Mouse (Mus musculus) liver, embryonic 13.5 days (tissue): Measurements from ENCODE around the gene Reps2. TPM values are rescaled to one million over a fixed set of nuclear protein-coding genes. Genes with fewer than 3 reads are reported as not detected.

Source experiments
- ATAC-seq: fragments of 200-750 bp; cut with Nextera tagmentation; 2 replicates; pipeline ENCODE4 v1.8.0; 2017; ENCODE audit warnings: low read depth, mild to moderate bottlenecking, moderate number of reproducible peaks, moderate library complexity
- DNase-seq: peaks from one replicate; pipeline ENCODE4 v3.0.0; 2022
- H3K27ac ChIP-seq: fragments of 300-500 bp; sonication (generic); 2 replicates; pipeline ENCODE4 v1.5.1; 2015; ENCODE audit warnings: moderate library complexity, mild to moderate bottlenecking, inconsistent platforms
- H3K27me3 ChIP-seq: fragments of 300-500 bp; sonication (generic); 2 replicates; pipeline ENCODE4 v1.6.1; 2015; ENCODE audit warnings: mild to moderate bottlenecking, inconsistent platforms
- H3K36me3 ChIP-seq: fragments of 300-500 bp; sonication (generic); 2 replicates; pipeline ENCODE4 v1.6.1; 2015; ENCODE audit warnings: mild to moderate bottlenecking, inconsistent platforms
- H3K4me1 ChIP-seq: fragments of 300-500 bp; sonication (generic); replicated peaks from 2 replicates; pipeline ENCODE4 v1.6.1; 2015; ENCODE audit warnings: inconsistent platforms
- H3K4me2 ChIP-seq: fragments of 300-500 bp; sonication (generic); 2 replicates; pipeline ENCODE4 v1.6.1; 2015; ENCODE audit warnings: inconsistent platforms, mild to moderate bottlenecking, moderate library complexity
- H3K4me3 ChIP-seq: fragments of 300-500 bp; sonication (generic); replicated peaks from 2 replicates; pipeline ENCODE4 v1.5.1; 2015; ENCODE audit warnings: mild to moderate bottlenecking, inconsistent platforms
- H3K9ac ChIP-seq: fragments of 300-500 bp; sonication (generic); 2 replicates; pipeline ENCODE4 v1.6.1; 2015; ENCODE audit warnings: mild to moderate bottlenecking, inconsistent platforms
- H3K9me3 ChIP-seq: fragments of 300-500 bp; sonication (generic); replicated peaks from 2 replicates; pipeline ENCODE4 v1.6.1; 2016; ENCODE audit warnings: inconsistent platforms
- WGBS: fragments of 180-500 bp; shearing (Covaris S2); methylation state at CpG from one replicate; pipeline ENCODE4 v1.1.7; 2015; ENCODE audit not compliant: insufficient replicate concordance; 5-methylcytosine and 5-hydroxymethylcytosine counted together
- polyA plus RNA-seq: library from polyadenylated mRNA; unstranded; fragments of >200 nt; fragmentation: Nextera tagmentation; extraction: Ambion mirVana; gene quantifications from 2 replicates; pipeline ENCODE4 v1.2.1, GENCODE M21; 2015

The Reps2 gene
- 0.50 and 0.71 TPM in 2 replicates for polyA plus RNA-seq

DNA sequence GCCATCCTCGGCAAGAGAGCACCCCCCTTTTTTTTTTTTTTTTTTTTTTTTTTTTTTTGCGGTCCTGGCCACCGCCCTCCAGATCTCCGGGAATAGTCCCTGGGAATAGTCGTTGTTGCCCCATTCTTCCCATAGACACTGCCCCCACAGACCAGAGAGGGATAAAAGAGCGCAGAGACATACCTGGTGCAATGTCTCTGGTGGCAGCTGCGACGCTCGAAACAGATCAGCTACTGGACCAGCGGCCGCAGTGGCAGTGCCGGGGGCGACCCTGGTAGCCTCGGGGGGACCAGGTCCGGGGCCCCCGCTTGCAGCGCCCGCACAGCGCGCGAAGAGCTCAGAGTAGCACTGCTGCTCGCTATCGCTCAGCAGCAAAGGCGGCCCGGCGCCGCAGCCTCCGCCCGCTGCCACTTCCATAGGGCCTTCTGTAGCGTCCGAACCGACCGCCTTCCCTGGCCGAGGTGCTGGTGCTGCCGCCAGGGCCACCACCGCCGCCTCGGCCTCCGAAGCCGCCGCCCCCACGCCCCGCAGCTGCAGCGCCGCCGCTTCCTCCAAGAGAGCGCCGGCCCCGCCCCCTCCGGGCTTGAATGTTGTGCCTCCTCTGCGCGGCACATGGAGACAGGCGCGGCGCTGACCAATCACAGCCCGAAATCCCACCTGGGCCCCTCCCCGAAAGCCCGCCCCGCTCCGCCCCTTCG is at the start of gene Reps2:
TSS of gene Reps2 (minus strand) at position 559 of the 698 bp plus-strand sequence.
- Histone ChIP-seq H3K36me3 (no peaks in the 10 kb centered on the region), H3K27me3 (no peaks in the 10 kb centered on the region), H3K27ac (peak within 1 kb of the TSS; percentile 70), H3K4me1 (peaks cover 10% of the 10 kb centered on the region), H3K9ac (peak within 1 kb of the TSS; percentile 78), H3K4me3 (peak within 1 kb of the TSS; percentile 75), H3K9me3 (no peaks in the 10 kb centered on the region), H3K4me2 (peak within 1 kb of the TSS; percentile 93)
- 14% methylated on average over 53 of the region's 61 CpGs for WGBS
- peak; percentile 70 for DNase-seq
- peak; percentile 92 for ATAC-seq

DNA sequence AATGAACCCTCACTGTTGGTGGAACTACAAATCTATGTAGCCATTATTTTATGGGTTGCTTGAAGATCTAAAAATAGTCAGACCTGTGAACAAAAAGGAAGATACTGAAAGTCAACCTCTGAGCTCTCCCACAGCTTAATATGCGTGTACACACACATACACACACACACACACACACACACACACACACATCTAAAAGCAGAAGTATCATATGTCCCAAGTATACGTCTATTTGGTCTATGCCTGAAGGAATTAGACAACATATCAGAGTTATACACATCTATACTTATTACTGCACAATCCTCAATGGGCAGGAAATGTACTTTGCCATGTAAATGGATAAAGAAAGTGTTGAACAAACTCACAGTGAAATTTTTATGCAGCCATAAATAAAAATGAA is 47.8 kb upstream of the Reps2 start:
- H3K4me2 ChIP-seq: no peak overlapping the region
- no peaks in the 10 kb centered on the region for H3K27me3 ChIP-seq
- 37% methylated on average over 2 of the region's 2 CpGs for WGBS
- no peak for ATAC-seq
- no peaks in the 10 kb centered on the region for H3K4me1 ChIP-seq
- no peak overlapping the region for H3K9ac ChIP-seq
- H3K27ac ChIP-seq: no peak overlapping the region
- DNase-seq: no peak
- H3K36me3 ChIP-seq: no peaks in the 10 kb centered on the region
- no peaks in the 10 kb centered on the region for H3K9me3 ChIP-seq
- H3K4me3 ChIP-seq: no peak overlapping the region

DNA sequence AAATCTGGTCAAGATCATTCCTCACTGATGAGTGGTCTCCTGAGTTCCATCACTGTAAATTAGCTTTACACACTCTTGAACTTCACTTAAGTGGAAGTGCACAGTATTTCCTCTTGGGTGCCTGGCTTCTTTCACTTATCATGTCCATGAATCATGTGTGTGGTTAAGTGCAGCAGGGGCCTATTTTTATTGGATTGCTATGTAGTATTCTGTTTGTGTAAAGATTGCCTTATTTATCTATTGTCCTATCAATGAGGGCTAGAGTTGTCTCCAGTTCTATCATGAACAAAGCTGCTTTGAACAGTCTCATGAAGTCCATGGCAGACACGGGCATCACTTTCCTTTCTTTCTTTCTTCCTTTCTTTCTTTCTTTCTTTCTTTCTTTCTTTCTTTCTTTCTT is 41.9 kb upstream of the Reps2 start:
- H3K9me3 ChIP-seq: no peaks in the 10 kb centered on the region
- no peaks in the 10 kb centered on the region for H3K27me3 ChIP-seq
- ATAC-seq (no peak), DNase-seq (no peak)
- H3K9ac ChIP-seq: no peak overlapping the region
- peaks cover 11% of the 10 kb centered on the region for H3K4me1 ChIP-seq
- 80% methylated on average over 1 of the region's 1 CpGs for WGBS
- H3K36me3 ChIP-seq: no peaks in the 10 kb centered on the region
- no peak overlapping the region for H3K4me2 ChIP-seq
- H3K27ac ChIP-seq: no peak overlapping the region
- no peak overlapping the region for H3K4me3 ChIP-seq

DNA sequence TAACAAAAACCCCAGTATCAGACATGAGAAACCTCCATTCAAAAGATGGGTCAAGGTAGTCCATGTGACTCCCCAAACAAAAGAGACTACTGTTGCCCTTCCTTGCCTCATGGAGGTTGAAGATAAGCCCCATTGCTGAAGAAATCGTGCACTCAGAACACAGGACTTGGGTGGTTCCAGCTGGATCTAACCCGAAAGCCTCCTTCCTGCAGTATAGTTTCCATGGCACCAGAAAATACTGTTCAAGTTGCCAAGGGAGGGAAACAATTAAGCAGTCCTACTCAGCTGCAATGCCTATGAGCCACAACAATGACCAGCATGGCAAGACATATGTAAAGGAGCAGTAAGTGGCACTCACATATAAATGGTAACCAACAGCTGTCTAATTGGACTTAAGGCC is 36.1 kb upstream of the Reps2 start:
- H3K36me3 ChIP-seq: no peaks in the 10 kb centered on the region
- peak overlapping the region; percentile 86 for H3K27ac ChIP-seq
- ATAC-seq (peak; percentile 81), DNase-seq (peak; percentile 57)
- no peak overlapping the region for H3K4me3 ChIP-seq
- no peak overlapping the region for H3K9ac ChIP-seq
- H3K4me2 ChIP-seq: no peak overlapping the region
- WGBS: 44% methylated on average over 2 of the region's 2 CpGs
- H3K9me3 ChIP-seq: no peaks in the 10 kb centered on the region
- H3K27me3 ChIP-seq: no peaks in the 10 kb centered on the region
- peaks cover 30% of the 10 kb centered on the region for H3K4me1 ChIP-seq

DNA sequence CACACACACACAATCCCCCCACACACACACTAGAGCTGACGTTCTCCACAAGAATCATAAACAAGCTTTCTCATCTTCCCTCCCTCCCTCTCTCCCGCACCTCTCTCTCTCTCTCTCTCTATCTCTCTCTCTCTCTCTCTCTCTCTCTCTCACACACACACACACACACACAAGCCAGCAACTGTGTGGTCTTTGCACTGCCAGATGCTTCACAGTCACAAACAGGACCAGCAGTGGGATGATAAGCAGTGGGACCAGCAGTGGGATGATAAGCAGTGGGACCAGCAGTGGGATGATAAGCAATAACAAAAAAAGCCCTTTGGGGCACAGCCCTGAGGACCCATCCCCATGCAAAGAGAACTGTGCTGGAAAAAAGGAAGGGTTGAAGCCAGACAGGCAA is 35.4 kb upstream of the Reps2 start:
- peak overlapping the region; percentile 86 for H3K27ac ChIP-seq

DNA sequence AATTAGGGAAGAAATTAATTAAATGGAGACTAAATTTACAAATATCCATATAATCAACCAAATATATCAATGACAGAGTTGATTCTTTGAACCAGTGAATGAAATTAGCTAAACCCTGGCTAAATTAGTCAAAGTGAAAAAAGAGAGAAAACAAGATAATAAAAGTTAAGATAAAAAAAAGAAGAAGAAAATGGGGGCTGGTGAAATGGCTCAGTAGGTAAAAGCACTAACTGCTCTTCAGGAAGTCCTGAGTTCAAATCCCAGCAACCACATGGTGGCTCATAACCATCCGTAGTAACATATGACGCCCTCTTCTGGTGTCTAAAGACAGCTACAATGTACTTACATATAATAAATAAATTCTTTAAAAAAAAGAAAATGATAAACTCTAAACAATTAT is 22.7 kb upstream of the Reps2 start:
- Histone ChIP-seq H3K9me3 (no peaks in the 10 kb centered on the region), H3K4me3 (no peak overlapping the region), H3K4me2 (no peak overlapping the region), H3K27ac (no peak overlapping the region), H3K36me3 (no peaks in the 10 kb centered on the region), H3K9ac (no peak overlapping the region), H3K4me1 (no peaks in the 10 kb centered on the region), H3K27me3 (no peaks in the 10 kb centered on the region)
- no peak for ATAC-seq
- no peak for DNase-seq
- 63% methylated on average over 2 of the region's 2 CpGs for WGBS

More for the DNA sequence above, 35.4 kb upstream of the Reps2 start:
- ATAC-seq (peak; percentile 96), DNase-seq (peak; percentile 67)
- WGBS: 19% methylated on average over 2 of the region's 2 CpGs
- Histone ChIP-seq H3K4me1 (peaks cover 30% of the 10 kb centered on the region), H3K36me3 (no peaks in the 10 kb centered on the region), H3K9ac (0 out of 2 replicates have a peak overlapping the region, but pooled peaks have one; percentile 17), H3K27me3 (no peaks in the 10 kb centered on the region), H3K4me3 (no peak overlapping the region), H3K4me2 (peak overlapping the region; percentile 37), H3K9me3 (no peaks in the 10 kb centered on the region)

DNA sequence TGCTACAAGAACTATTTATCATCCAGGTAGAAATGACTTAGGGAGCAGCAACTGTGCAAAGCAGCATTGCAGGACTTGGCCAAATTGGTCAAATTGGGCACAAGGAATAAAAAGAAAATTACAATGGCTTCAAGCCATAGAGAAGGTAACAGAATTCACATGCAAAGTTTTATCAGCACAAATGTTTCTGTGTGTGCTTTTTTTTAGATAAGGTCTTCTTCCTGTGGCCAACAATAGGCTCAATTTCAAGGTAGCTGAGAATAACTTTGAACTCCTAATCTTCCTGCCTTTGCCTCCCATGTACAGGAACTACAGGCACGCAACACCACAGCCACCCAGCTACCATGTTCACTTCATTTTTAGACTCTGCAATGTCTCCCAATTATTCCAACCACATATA is 16.7 kb upstream of the Reps2 start:
- Histone ChIP-seq H3K4me2 (no peak overlapping the region), H3K27me3 (no peaks in the 10 kb centered on the region), H3K4me3 (no peak overlapping the region), H3K27ac (no peak overlapping the region), H3K36me3 (no peaks in the 10 kb centered on the region), H3K9me3 (no peaks in the 10 kb centered on the region), H3K4me1 (no peaks in the 10 kb centered on the region), H3K9ac (no peak overlapping the region)
- WGBS: 40% methylated on average over 1 of the region's 1 CpGs
- ATAC-seq (no peak), DNase-seq (no peak)

DNA sequence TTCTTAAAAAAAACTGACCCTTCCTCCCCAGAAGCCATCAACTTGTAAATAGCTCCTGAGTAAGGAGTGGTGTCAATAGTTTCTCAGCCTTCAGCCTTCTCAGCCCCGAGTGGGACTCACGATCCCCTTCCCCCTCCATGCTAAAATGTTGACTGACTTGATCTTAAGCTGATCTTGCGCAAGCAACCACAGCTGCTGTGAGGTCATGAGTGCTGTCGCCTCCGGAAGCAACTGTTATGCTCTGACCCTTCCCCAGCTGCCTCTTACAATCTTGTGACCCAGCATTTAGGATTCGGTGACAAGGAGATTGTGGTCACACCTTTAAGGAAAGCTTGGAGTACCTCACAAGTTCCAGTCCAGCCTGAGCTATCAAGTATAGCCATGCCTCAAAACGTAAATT is 10.1 kb upstream of the Reps2 start:
- Histone ChIP-seq H3K36me3 (no peaks in the 10 kb centered on the region), H3K4me1 (peaks cover 4% of the 10 kb centered on the region; the same call in 1 of the 2 replicates), H3K9ac (no peak overlapping the region), H3K27ac (no peak overlapping the region), H3K4me3 (no peak overlapping the region), H3K27me3 (no peaks in the 10 kb centered on the region), H3K4me2 (no peak overlapping the region), H3K9me3 (no peaks in the 10 kb centered on the region)
- WGBS: 58% methylated on average over 7 of the region's 7 CpGs
- DNase-seq (no peak), ATAC-seq (no peak)

DNA sequence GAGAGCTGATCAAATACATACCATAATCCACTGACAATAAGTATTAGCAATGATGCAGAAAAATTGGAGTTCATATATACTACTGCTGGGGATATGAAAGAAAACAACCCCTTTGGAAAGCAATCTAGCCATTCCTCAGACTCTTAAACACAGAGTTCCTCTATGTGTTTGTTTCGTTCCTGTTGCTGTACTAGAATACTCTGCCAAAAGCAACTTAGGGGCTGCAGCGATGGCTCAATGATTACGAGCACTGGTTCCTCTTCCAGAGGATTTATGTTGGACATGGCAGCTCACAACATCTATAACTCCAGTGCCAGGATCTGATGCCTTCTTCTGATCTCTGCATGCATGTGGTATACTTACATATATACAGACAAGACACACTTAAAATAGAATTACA is 9.0 kb upstream of the Reps2 start:
- Histone ChIP-seq H3K4me3 (no peak overlapping the region), H3K4me2 (no peak overlapping the region), H3K27ac (no peak overlapping the region), H3K4me1 (peaks cover 4% of the 10 kb centered on the region; the same call in 1 of the 2 replicates), H3K27me3 (no peaks in the 10 kb centered on the region), H3K9ac (no peak overlapping the region), H3K9me3 (no peaks in the 10 kb centered on the region), H3K36me3 (no peaks in the 10 kb centered on the region)
- ATAC-seq (no peak), DNase-seq (no peak)
- WGBS: 67% methylated on average over 3 of the region's 3 CpGs

DNA sequence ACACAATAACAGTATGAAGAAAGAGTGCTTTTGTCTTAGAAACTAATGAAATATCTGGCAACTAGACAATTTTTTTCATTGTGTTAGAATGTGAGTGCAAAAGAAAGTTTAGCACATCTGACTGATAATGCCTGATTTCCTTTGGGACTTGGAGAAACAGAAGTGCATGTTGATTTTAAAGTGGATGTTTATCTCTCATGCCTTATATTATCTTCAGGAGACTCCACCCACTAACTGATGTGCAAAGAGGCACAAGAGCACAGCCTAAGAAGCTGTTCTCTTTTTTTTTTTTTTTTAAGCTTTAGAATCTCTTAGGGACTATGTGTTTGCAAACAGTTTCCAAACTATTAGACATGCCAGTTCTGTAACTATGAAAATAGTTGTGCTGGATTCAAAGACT is 7.7 kb upstream of the Reps2 start:
- Histone ChIP-seq H3K36me3 (no peaks in the 10 kb centered on the region), H3K27ac (no peak overlapping the region), H3K27me3 (no peaks in the 10 kb centered on the region), H3K9me3 (no peaks in the 10 kb centered on the region), H3K9ac (no peak overlapping the region), H3K4me2 (no peak overlapping the region), H3K4me1 (peaks cover 4% of the 10 kb centered on the region; the same call in 1 of the 2 replicates), H3K4me3 (no peak overlapping the region)
- ATAC-seq: no peak
- DNase-seq: no peak

DNA sequence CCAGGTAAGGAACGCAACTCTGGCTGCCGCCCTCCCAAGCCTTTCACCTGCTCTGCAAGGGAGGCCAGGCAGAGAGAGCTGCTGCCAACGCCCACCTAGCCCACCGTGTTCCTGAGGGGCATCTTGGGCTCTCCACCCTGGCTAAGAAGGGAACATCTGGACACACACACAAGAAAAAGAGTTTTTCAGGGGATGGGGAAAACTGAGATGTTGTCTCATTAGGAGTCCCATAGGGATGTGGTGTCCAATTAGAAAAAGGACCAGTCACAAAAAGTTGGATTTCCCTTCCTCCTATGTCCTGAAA is 292 bp upstream of the Reps2 start:
- ATAC-seq: no peak
- Histone ChIP-seq H3K4me2 (peak overlapping the region; percentile 93), H3K4me3 (peak overlapping the region; percentile 75), H3K4me1 (peaks cover 10% of the 10 kb centered on the region), H3K9ac (no peak overlapping the region), H3K27me3 (no peaks in the 10 kb centered on the region), H3K27ac (no peak overlapping the region), H3K9me3 (no peaks in the 10 kb centered on the region), H3K36me3 (no peaks in the 10 kb centered on the region)
- 16% methylated on average over 4 of the region's 4 CpGs for WGBS
- no peak for DNase-seq

DNA sequence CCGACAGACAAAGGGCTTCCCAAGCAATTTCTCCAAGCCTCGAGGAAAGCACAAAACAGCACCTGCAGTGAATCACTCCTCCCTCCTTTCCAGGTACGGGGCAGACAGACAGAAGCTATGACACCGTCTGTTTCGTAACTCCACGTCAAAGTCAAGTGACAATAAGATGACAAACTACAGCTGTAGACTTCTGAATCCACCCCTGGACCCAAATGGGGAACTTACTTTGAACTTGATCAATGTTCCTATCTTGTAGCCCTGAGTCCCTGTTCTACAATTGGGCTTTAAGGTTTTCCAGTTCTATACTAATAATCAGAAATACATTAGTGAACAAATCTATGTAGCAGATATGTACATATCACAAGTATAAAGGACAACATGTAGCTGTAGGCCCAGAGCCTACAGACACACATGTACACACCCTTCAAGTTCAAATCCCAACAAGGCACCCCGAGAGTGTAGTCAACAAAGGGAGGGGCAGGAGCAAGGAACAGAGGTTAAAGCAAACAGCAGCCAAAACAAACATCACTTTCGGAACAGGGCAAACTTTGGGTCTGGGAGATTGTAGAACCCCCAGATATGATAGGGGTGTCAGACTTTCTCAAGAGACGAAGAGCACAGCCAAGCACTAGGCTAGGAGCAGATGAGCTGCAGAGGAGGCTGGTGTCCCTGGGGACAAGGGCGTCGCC is 903 bp downstream of the Reps2 start:
- ATAC-seq (peak; percentile 59), DNase-seq (peak; percentile 28)
- Histone ChIP-seq H3K9ac (peak overlapping the region; percentile 78), H3K4me3 (peak overlapping the region; percentile 75), H3K27me3 (no peaks in the 10 kb centered on the region), H3K9me3 (no peaks in the 10 kb centered on the region), H3K4me2 (peak overlapping the region; percentile 93), H3K4me1 (peaks cover 10% of the 10 kb centered on the region), H3K36me3 (no peaks in the 10 kb centered on the region), H3K27ac (peak overlapping the region; percentile 70)
- 28% methylated on average over 11 of the region's 11 CpGs for WGBS
